Mouse (Mus musculus) ES-E14 (cell line): Measurements from ENCODE around the gene Ldb3.

ENCODE experiments used
- MAFK ChIP-seq: IDR thresholded peaks from 2 replicates; pipeline ENCODE4 v1.6.1; 2014; ENCODE audit warnings: mild to moderate bottlenecking, low read depth, low read length, inconsistent platforms; ENCODE audit not compliant: insufficient read depth
- ZNF384 ChIP-seq: IDR thresholded peaks from 2 replicates; pipeline ENCODE4 v1.6.1; 2012; ENCODE audit warnings: low read depth, low read length, inconsistent platforms

DNA sequence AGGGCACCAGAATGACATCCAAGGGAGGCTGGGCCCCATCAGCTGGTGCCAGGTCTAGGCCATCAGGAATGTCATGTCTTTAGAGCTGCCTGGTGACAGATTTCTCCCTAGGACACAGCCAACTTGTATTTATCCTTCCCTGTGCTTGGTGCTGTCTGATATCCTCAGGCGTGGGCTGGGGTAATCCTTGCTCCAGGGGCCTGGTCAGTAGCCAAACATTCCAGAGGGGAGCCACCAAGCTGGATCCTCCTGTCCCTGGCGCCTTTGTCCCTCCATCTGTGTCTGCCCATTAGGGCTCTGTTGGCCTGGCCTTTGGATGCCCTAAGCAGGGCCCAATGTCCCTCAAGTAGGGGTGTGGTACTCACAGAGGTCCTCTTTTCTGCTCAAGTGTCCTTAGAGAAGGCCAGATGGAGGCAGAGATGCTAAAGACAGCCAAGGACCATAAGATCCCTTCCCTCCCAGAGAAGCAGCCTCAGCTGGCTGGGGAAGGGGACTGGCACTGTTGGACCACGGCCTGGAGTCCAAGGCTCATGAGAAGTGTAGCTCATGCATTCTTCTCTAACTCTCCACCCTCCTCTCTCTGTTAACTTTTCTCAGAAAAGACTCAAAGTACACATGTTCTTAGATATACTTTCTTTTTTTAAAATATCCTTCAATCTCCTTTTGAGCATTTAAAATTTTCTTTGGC, 5.6 kb downstream of the Ldb3 start:
- TF ChIP-seq MAFK (no peak), ZNF384 (no peak)
